Mouse (Mus musculus) forebrain, embryonic 13.5 days (tissue): ENCODE data around the gene Ube4b. TPM values are rescaled to one million over a fixed set of nuclear protein-coding genes. Genes with fewer than 3 reads are reported as not detected.

Experiments used
- ATAC-seq: fragments of 200-750 bp; cut with Nextera tagmentation; 2 replicates; pipeline ENCODE4 v1.8.0; 2017
- H3K27ac ChIP-seq: fragments of 300-500 bp; sonication (generic); 2 replicates; pipeline ENCODE4 v1.5.1; 2015; ENCODE audit warnings: inconsistent platforms, mild to moderate bottlenecking, moderate library complexity
- H3K27me3 ChIP-seq: fragments of 300-500 bp; sonication (generic); 2 replicates; pipeline ENCODE4 v1.6.1; 2015; ENCODE audit warnings: mild to moderate bottlenecking, inconsistent platforms
- H3K36me3 ChIP-seq: fragments of 300-500 bp; sonication (generic); 2 replicates; pipeline ENCODE4 v1.6.1; 2015; ENCODE audit warnings: mild to moderate bottlenecking, inconsistent platforms; ENCODE audit not compliant: poor library complexity, severe bottlenecking
- H3K4me1 ChIP-seq: fragments of 300-500 bp; sonication (generic); 2 replicates; pipeline ENCODE4 v1.6.1; 2015; ENCODE audit warnings: inconsistent platforms
- H3K4me2 ChIP-seq: fragments of 300-500 bp; sonication (generic); 2 replicates; pipeline ENCODE4 v1.6.1; 2015; ENCODE audit warnings: inconsistent platforms, mild to moderate bottlenecking, moderate library complexity
- H3K4me3 ChIP-seq: fragments of 300-500 bp; sonication (generic); 2 replicates; pipeline ENCODE4 v1.5.1; 2015; ENCODE audit warnings: mild to moderate bottlenecking, inconsistent platforms
- H3K9ac ChIP-seq: fragments of 300-500 bp; sonication (generic); 2 replicates; pipeline ENCODE4 v1.6.1; 2015; ENCODE audit warnings: mild to moderate bottlenecking, inconsistent platforms
- H3K9me3 ChIP-seq: fragments of 300-500 bp; sonication (generic); replicated peaks from 2 replicates; pipeline ENCODE4 v1.6.1; 2016; ENCODE audit warnings: inconsistent platforms
- WGBS: fragments of 180-500 bp; shearing (Covaris S2); methylation state at CpG from one replicate; pipeline ENCODE4 v1.1.7; 2015; 5-methylcytosine and 5-hydroxymethylcytosine counted together
- polyA plus RNA-seq: library from polyadenylated mRNA; unstranded; fragments of >200 nt; fragmentation: Nextera tagmentation; extraction: Ambion mirVana; gene quantifications from 2 replicates; pipeline ENCODE4 v1.2.1, GENCODE M21; 2015

The Ube4b gene
- polyA plus RNA-seq, 1 experiment from 2014 or later: 47.4 TPM

DNA sequence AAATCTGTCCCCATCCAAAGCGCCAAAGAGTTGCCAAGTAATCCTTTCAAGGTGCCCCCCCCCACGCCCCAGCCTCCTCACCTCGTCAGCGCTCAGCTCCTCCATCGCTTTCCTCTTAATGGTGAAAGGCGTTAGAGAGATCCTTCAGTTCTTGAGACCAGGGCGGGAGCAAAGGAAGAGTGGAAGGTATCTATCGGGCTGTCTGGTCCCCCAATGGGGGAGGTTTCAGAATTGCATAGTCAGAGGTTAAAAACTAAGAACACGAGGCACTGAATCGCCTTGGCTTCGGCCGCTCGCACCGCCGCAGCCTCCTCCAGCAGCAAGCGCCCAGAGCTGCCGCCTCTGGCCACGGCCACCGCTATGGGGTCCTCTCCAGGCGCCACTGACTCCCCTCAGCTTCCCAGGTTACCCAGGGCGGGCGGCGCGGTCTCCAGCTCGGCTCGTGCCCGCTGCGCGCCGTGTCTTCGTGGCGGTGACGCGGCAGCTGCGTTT is 702 bp downstream of the Ube4b start:
- ATAC-seq: peak; percentile 17
- peaks cover 31% of the 10 kb centered on the region for H3K4me1 ChIP-seq
- no peaks in the 10 kb centered on the region for H3K9me3 ChIP-seq
- no peaks in the 10 kb centered on the region for H3K27me3 ChIP-seq
- peak overlapping the region; percentile 79 for H3K4me2 ChIP-seq
- H3K36me3 ChIP-seq: no peaks in the 10 kb centered on the region
- peak overlapping the region; percentile 99 for H3K27ac ChIP-seq
- under 1% methylated on average over 35 of the region's 35 CpGs for WGBS
- H3K9ac ChIP-seq: peak overlapping the region; percentile 95
- peak overlapping the region; percentile 96 for H3K4me3 ChIP-seq

- Histone ChIP-seq H3K9ac (peak overlapping the region; percentile 95), H3K4me3 (peak overlapping the region; percentile 96), H3K27me3 (no peaks in the 10 kb centered on the region), H3K4me1 (peaks cover 36% of the 10 kb centered on the region), H3K4me2 (peak overlapping the region; percentile 79), H3K27ac (no peak overlapping the region), H3K9me3 (no peaks in the 10 kb centered on the region), H3K36me3 (no peaks in the 10 kb centered on the region)
- WGBS: under 1% methylated on average over 9 of the region's 9 CpGs
- no peak for ATAC-seq
Measured at GRCm38 (mm10) chr4:149424755-149425154, 1.8 kb downstream of the Ube4b start.

DNA sequence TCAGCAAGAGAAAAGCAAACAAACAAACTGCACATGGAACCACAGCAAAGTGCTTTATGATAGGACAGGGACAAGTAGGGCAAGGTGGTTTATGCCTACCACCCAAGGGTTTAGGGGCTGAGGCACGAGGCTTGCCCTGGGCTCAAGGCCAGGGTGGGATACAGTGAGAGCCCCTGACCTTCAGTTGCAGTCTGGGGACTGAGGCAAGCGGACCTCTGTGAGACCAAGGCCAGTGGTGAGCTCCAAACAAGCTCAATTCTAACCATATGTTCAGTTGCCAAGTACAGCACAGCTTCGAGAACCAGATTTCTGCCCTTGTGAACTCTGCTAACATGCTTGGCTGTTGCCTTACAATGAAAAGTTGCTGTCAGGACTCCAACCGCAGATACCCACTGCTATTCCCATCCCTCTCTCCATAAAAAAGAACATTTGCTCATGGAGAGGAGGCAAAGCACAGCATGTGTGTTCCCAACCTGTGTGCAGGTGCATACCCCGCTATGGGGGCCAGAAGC is 8.6 kb downstream of the Ube4b start:
- H3K9me3 ChIP-seq: no peaks in the 10 kb centered on the region
- H3K4me3 ChIP-seq: no peak overlapping the region
- no peaks in the 10 kb centered on the region for H3K27me3 ChIP-seq
- no peaks in the 10 kb centered on the region for H3K36me3 ChIP-seq
- WGBS: 86% methylated on average over 5 of the region's 5 CpGs
- H3K27ac ChIP-seq: no peak overlapping the region
- H3K9ac ChIP-seq: no peak overlapping the region
- H3K4me2 ChIP-seq: no peak overlapping the region
- H3K4me1 ChIP-seq: peaks cover 51% of the 10 kb centered on the region
- no peak for ATAC-seq

DNA sequence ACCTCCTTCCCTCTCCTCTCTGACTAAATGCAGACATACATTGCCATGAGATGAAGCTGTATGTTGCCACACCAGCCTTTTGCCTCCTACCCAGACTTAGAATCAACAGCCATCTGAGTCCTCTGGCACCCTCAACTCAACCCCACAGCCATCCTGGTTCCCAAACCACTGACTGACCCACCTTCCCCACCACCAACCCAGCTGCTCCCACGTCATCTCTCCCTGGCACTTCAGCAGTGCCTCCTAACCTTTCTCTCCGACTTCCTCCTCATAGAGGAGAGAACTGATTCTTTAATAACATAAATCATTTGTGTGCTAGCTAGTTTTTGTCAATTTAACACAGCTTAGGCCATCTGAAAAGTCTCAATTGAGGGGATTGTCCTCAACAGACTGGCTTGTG is 9.6 kb downstream of the Ube4b start:
- no peaks in the 10 kb centered on the region for H3K9me3 ChIP-seq
- ATAC-seq: no peak
- no peak overlapping the region for H3K9ac ChIP-seq
- 88% methylated on average over 2 of the region's 2 CpGs for WGBS
- no peaks in the 10 kb centered on the region; the same call in 1 of the 2 replicates for H3K36me3 ChIP-seq
- H3K27me3 ChIP-seq: no peaks in the 10 kb centered on the region
- peaks cover 49% of the 10 kb centered on the region for H3K4me1 ChIP-seq
- H3K4me3 ChIP-seq: no peak overlapping the region
- no peak overlapping the region for H3K27ac ChIP-seq
- no peak overlapping the region for H3K4me2 ChIP-seq

DNA sequence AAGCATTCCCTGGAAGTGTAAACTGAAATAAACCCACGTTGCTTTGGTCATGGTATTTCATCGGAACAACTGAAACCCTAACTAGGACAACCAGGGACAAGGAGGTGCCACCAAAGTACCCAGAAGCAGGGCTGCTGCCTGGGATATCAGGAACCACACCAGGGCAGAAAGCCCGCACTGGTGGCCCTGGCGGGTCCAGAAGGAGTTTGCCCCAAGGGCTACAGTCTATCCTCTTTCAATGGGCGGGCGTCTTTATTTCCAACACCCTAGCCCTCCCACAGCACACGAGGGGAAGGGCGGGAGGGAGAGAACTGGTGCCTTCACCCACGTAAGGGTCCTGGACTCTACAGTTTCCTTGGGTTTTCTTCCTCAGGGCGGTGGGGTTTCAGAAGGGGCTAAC is 10.1 kb downstream of the Ube4b start:
- H3K36me3 ChIP-seq: no peaks in the 10 kb centered on the region; the same call in 1 of the 2 replicates
- ATAC-seq: no peak
- 84% methylated on average over 10 of the region's 10 CpGs for WGBS
- H3K9ac ChIP-seq: no peak overlapping the region
- H3K4me3 ChIP-seq: no peak overlapping the region
- no peaks in the 10 kb centered on the region for H3K9me3 ChIP-seq
- no peak overlapping the region for H3K4me2 ChIP-seq
- 0 out of 2 replicates have a peak overlapping the region, but pooled peaks have one; percentile 36 for H3K27ac ChIP-seq
- peaks cover 45% of the 10 kb centered on the region for H3K4me1 ChIP-seq
- H3K27me3 ChIP-seq: no peaks in the 10 kb centered on the region

DNA sequence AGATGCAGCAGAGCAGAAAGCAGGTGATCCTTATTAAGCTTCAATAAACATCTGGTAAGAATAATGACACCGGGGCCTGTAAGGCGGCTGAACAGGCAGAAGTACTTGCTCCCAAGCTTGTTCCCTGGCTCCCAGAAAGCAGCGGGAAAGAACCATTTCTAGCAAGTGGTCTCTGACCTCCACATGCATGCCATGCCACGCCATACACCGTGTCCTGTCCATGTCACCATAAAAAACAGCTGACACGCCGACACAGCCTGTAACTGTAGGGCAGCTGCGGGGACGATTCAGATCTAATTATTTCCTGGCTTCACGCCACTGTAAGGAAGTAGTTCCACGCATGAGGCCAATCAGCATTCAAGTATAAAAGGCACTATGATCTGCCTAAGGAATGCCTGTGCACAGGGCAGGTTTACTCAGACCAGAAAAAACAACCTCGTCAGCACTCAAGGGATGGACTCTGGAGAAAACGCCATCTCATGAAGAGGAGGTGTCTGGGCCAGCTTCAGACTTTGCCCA is 10.8 kb downstream of the Ube4b start:
- Histone ChIP-seq H3K9me3 (no peaks in the 10 kb centered on the region), H3K27me3 (no peaks in the 10 kb centered on the region), H3K27ac (0 out of 2 replicates have a peak overlapping the region, but pooled peaks have one; percentile 1), H3K4me1 (peaks cover 39% of the 10 kb centered on the region), H3K4me2 (no peak overlapping the region), H3K36me3 (no peaks in the 10 kb centered on the region; the same call in 1 of the 2 replicates), H3K4me3 (no peak overlapping the region), H3K9ac (no peak overlapping the region)
- 55% methylated on average over 13 of the region's 13 CpGs for WGBS
- ATAC-seq: peak; percentile 33; the same call in 1 of the 2 replicates

- no peak for ATAC-seq
- Histone ChIP-seq H3K27ac (no peak overlapping the region), H3K36me3 (peaks cover 5% of the 10 kb centered on the region), H3K4me3 (no peak overlapping the region), H3K4me1 (peaks cover 35% of the 10 kb centered on the region), H3K9me3 (no peaks in the 10 kb centered on the region), H3K27me3 (no peaks in the 10 kb centered on the region), H3K9ac (no peak overlapping the region), H3K4me2 (no peak overlapping the region)
- WGBS: 84% methylated on average over 3 of the region's 3 CpGs
Measured at GRCm38 (mm10) chr4:149414259-149414658, 12.3 kb downstream of the Ube4b start.

DNA sequence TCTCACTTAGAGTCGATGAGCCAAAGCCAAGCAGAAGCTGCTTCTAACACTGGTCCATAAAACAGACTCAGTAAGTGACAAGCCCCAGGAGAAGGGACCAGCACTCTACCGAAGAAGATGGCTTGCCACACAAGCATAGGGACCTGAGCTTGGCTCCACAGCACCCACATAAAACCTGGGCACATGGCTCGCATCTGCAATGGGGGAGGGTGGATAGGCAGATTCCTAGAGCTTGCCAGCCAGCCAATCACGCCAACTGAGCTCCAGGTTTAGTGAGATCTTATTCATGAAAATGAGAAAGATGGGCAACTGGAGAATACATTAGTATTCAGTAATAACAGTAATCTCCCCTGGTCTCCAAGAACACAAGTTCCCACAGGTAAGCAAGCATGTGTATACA is 16.8 kb downstream of the Ube4b start:
- no peak overlapping the region for H3K4me3 ChIP-seq
- H3K4me2 ChIP-seq: no peak overlapping the region
- H3K9ac ChIP-seq: no peak overlapping the region
- ATAC-seq: no peak
- H3K9me3 ChIP-seq: no peaks in the 10 kb centered on the region
- peaks cover 15% of the 10 kb centered on the region for H3K4me1 ChIP-seq
- WGBS: 95% methylated on average over 4 of the region's 4 CpGs
- H3K27me3 ChIP-seq: no peaks in the 10 kb centered on the region
- peaks cover 5% of the 10 kb centered on the region for H3K36me3 ChIP-seq
- no peak overlapping the region for H3K27ac ChIP-seq

GRCm38 (mm10) chr4:149408331-149408730 is 18.2 kb downstream of the Ube4b start:
- Histone ChIP-seq H3K4me2 (no peak overlapping the region), H3K27me3 (no peaks in the 10 kb centered on the region), H3K4me3 (no peak overlapping the region), H3K27ac (no peak overlapping the region), H3K9ac (no peak overlapping the region), H3K9me3 (no peaks in the 10 kb centered on the region), H3K4me1 (peaks cover 29% of the 10 kb centered on the region), H3K36me3 (peaks cover 5% of the 10 kb centered on the region)
- WGBS: 94% methylated on average over 6 of the region's 6 CpGs
- no peak for ATAC-seq

DNA sequence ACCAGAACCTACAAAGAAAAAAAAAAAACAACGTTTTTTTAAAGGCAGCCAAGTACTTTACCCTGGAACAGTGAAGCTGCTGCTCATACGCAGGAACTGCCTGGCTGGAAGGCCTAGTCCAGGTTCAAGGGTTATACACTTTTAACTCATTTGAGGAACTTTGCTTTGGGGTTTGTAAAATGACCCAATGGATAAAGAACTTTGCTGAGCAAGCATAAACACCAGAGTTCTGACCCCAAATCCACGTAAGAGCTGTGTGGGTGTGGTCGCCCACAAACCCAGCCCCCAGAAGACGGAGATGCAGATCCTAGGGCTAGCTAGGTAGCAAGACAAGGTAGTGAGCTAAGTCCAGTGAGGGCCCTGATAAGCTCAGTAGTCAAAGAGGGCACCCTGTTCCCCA is 19.1 kb downstream of the Ube4b start:
- H3K36me3 ChIP-seq: peaks cover 5% of the 10 kb centered on the region
- 90% methylated on average over 5 of the region's 5 CpGs for whole genome bisulfite sequencing
- no peaks in the 10 kb centered on the region for H3K27me3 ChIP-seq
- no peaks in the 10 kb centered on the region for H3K9me3 ChIP-seq
- H3K4me3 ChIP-seq: no peak overlapping the region
- H3K27ac ChIP-seq: no peak overlapping the region
- no peak overlapping the region for H3K9ac ChIP-seq
- no peak overlapping the region for H3K4me2 ChIP-seq
- ATAC-seq: no peak
- H3K4me1 ChIP-seq: peaks cover 32% of the 10 kb centered on the region

GRCm38 (mm10) chr4:149405713-149406443 is 20.7 kb downstream of the Ube4b start:
- peaks cover 32% of the 10 kb centered on the region for H3K4me1 ChIP-seq
- no peak overlapping the region for H3K9ac ChIP-seq
- H3K9me3 ChIP-seq: no peaks in the 10 kb centered on the region
- WGBS: 82% methylated on average over 16 of the region's 16 CpGs
- H3K27me3 ChIP-seq: no peaks in the 10 kb centered on the region
- no peak overlapping the region for H3K4me3 ChIP-seq
- ATAC-seq: no peak
- H3K36me3 ChIP-seq: peaks cover 5% of the 10 kb centered on the region
- 0 out of 2 replicates have a peak overlapping the region, but pooled peaks have one; percentile 6 for H3K27ac ChIP-seq
- no peak overlapping the region for H3K4me2 ChIP-seq
